Mouse (Mus musculus) MEL (cell line): ENCODE results near the gene Dyx1c1.

Experiments
- TCF12 ChIP-seq: IDR thresholded peaks from 2 replicates; pipeline ENCODE4 v1.6.1; 2014; ENCODE audit warnings: low read depth, mild to moderate bottlenecking, inconsistent platforms, low read length, improper control_type of control experiment, moderate library complexity
- USF1 ChIP-seq: IDR thresholded peaks from 2 replicates; pipeline ENCODE4 v1.6.1; 2014; ENCODE audit warnings: low read depth, mild to moderate bottlenecking, inconsistent platforms, low read length, improper control_type of control experiment, moderate library complexity

- no peak for TF ChIP-seq USF1
- no peak for TF ChIP-seq TCF12
Observed at GRCm38 (mm10) chr9:73002177-73002576, 43.6 kb downstream of the Dyx1c1 start.
